Mouse (Mus musculus) gastrocnemius, postnatal 14 days (tissue): Measurements from ENCODE around the gene Lhx2. TPM values are rescaled to one million over a fixed set of nuclear protein-coding genes. Genes with fewer than 3 reads are reported as not detected.
A peak's percentile ranks its signal among the peaks of the same experiment; 100 is the strongest.

ENCODE experiments used
- DNase-seq: peaks from one replicate; pipeline ENCODE4 v3.0.0; 2021; ENCODE audit warnings: mixed read lengths
- intact Hi-C: fragments of 180-260 bp; cut with DNase I; formaldehyde crosslinking; loops from one replicate; pipeline ENCODE4 v1.15.1; 2025; ENCODE audit warnings: low total_unique reads
- total RNA-seq, 2 experiments: library from RNA; stranded (reverse); gene quantifications; 2 replicates each; pipeline ENCODE4 v1.2.3; 2021

Lhx2 gene
- total RNA-seq, 2 experiments from 2014 or later: 0.23 to 0.29 TPM

GRCm38 (mm10) chr2:38346417-38346816 is 7.3 kb downstream of the Lhx2 start:
- intact Hi-C loops: no loop called here

GRCm38 (mm10) chr2:38346881-38347764 is 8.0 kb downstream of the Lhx2 start:
- DNase-seq: no peak
- intact Hi-C loops: no loop called here

More at GRCm38 (mm10) chr2:38346417-38346816, 7.3 kb downstream of the Lhx2 start:
- no peak for DNase-seq

- no peak for DNase-seq
- intact Hi-C loops: no loop called here
Measured at GRCm38 (mm10) chr2:38347811-38348551, 8.9 kb downstream of the Lhx2 start.

- DNase-seq: no peak
- intact Hi-C loops: no loop called here
Measured at GRCm38 (mm10) chr2:38348660-38349420, 9.8 kb downstream of the Lhx2 start.

- intact Hi-C loops: no loop called here
- DNase-seq: no peak
Measured at GRCm38 (mm10) chr2:38349447-38350350, 10.6 kb downstream of the Lhx2 start.

- DNase-seq: no peak
- intact Hi-C loops: no loop called here
Measured at GRCm38 (mm10) chr2:38350386-38350785, 11.3 kb downstream of the Lhx2 start.

- peak; percentile 76 for DNase-seq
- intact Hi-C loops: no loop called here
Measured at GRCm38 (mm10) chr2:38350796-38351195, 11.7 kb downstream of the Lhx2 start.

GRCm38 (mm10) chr2:38351641-38352320 is 12.7 kb downstream of the Lhx2 start:
- no peak for DNase-seq
- intact Hi-C loops: no loop called here

- intact Hi-C loops: no loop called here
- DNase-seq: no peak
Measured at GRCm38 (mm10) chr2:38352321-38353007, 13.4 kb downstream of the Lhx2 start.

GRCm38 (mm10) chr2:38353008-38353379 is 13.9 kb downstream of the Lhx2 start:
- intact Hi-C loops: no loop called here
- DNase-seq: no peak

GRCm38 (mm10) chr2:38353664-38354063 is 14.6 kb downstream of the Lhx2 start:
- DNase-seq: no peak
- intact Hi-C loops: no loop called here

- no peak for DNase-seq
- intact Hi-C loops: no loop called here
Measured at GRCm38 (mm10) chr2:38354179-38354716, 15.2 kb downstream of the Lhx2 start.

GRCm38 (mm10) chr2:38354717-38355510 is 15.8 kb downstream of the Lhx2 start:
- intact Hi-C loops: no loop called here

GRCm38 (mm10) chr2:38355731-38356427 is 16.8 kb downstream of the Lhx2 start:
- intact Hi-C loops: no loop called here
- DNase-seq: no peak

More at GRCm38 (mm10) chr2:38354717-38355510, 15.8 kb downstream of the Lhx2 start:
- DNase-seq: no peak

- intact Hi-C loops: no loop called here
Measured at GRCm38 (mm10) chr2:38356428-38357260, 17.6 kb downstream of the Lhx2 start.

More at GRCm38 (mm10) chr2:38356428-38357260, 17.6 kb downstream of the Lhx2 start:
- no peak for DNase-seq
